Mouse (Mus musculus) testis, adult 2 months (tissue): ENCODE results near the gene Zbtb22.
A peak's percentile ranks its signal among the peaks of the same experiment; 100 is the strongest.

Source experiments
- CTCF ChIP-seq: fragments of 200-500 bp; IDR thresholded peaks from 2 replicates; pipeline ENCODE4 v1.5.1; 2012; ENCODE audit warnings: low read depth, mild to moderate bottlenecking, inconsistent platforms, low read length, moderate library complexity; ENCODE audit not compliant: control insufficient read depth, insufficient read depth, insufficient replicate concordance
- POLR2A ChIP-seq: fragments of 200-500 bp; IDR thresholded peaks from 2 replicates; pipeline ENCODE4 v1.6.1; 2012; ENCODE audit warnings: low read depth, mild to moderate bottlenecking, inconsistent platforms, low read length, moderate library complexity; ENCODE audit not compliant: control insufficient read depth

DNA sequence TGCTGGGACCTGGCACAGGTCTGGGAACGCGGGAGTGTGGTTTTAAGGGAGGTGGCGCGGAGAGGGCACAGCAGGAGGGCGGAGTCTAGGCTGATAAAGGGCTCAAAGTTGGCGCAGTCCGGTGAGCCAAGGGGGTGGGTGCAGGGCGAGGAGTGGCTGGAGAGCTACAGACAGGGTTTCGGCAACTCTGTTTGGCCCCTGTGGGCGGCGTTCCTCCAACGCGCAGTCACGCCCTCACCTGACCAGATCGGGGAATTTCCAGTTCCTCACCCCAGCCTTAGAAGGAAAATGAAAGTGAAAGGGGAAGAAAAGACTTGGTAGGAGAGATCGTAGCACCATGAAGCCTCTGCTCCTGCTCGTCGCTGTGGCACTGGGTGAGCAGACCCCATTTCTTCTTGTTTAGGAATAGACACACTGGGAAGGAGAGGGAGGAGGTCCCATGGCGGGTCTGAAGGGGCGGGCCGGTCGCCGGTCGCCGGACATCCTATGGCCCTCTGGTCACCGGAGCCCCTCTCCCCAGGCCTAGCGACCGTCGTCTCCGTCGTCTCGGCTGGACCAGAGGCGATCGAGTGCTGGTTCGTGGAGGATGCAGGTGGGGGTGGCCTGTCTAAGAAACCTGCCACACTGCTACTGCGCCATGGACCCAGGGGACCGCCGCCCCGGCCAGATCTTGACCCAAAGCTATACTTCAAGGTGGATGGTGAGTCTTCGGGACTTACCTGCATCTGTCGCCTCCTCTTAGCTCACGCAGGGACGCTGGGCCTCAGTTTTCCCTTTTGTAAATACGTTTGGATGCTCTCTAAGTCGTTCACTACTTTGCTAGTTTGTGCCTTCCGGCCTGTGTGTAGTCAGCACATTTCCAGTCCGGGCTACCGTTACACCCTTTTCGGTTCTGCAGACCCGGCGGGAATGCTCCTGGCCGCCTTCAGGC, 3.9 kb downstream of the Zbtb22 start:
- no peak for TF ChIP-seq CTCF
- peak; percentile 20; the same call in 1 of the 2 replicates for TF ChIP-seq POLR2A
